Mouse (Mus musculus) C2C12 (cell line): ENCODE measurements around the gene Htr6. TPM values are rescaled to one million over a fixed set of nuclear protein-coding genes. Genes with fewer than 3 reads are reported as not detected.

Experiments used
- H3K27me3 ChIP-seq: one replicate; pipeline ENCODE4 v1.6.1; 2011; ENCODE audit not compliant: control insufficient read depth, insufficient read depth, insufficient read length
- H3K36me3 ChIP-seq: one replicate; pipeline ENCODE4 v1.6.1; 2011; ENCODE audit not compliant: control insufficient read depth, insufficient read depth
- H3K4me3 ChIP-seq: one replicate; pipeline ENCODE4 v1.5.1; 2011; ENCODE audit warnings: mild to moderate bottlenecking, control low read depth; ENCODE audit not compliant: poor library complexity, insufficient read depth, severe bottlenecking
- H3K79me2 ChIP-seq: one replicate; pipeline ENCODE4 v1.6.1; 2011; ENCODE audit not compliant: control insufficient read depth, insufficient read depth
- H3K79me3 ChIP-seq: one replicate; pipeline ENCODE4 v1.6.1; 2011; ENCODE audit warnings: low read depth, control low read depth
- H3ac ChIP-seq: one replicate; pipeline ENCODE3; 2011; ENCODE audit warnings: low read depth; ENCODE audit not compliant: control insufficient read depth, insufficient read length
- CEBPB ChIP-seq: IDR thresholded peaks from one replicate; pipeline ENCODE4 v1.6.1; 2011; ENCODE audit warnings: low read depth, mild to moderate bottlenecking, control low read depth, moderate library complexity
- CTCF ChIP-seq: IDR thresholded peaks from one replicate; pipeline ENCODE4 v1.5.1; 2011; ENCODE audit not compliant: control insufficient read depth, insufficient read depth, insufficient read length
- FOSL1 ChIP-seq: IDR thresholded peaks from one replicate; pipeline ENCODE4 v1.8.0; 2011; ENCODE audit warnings: mild to moderate bottlenecking, low read length; ENCODE audit not compliant: poor library complexity, insufficient read depth, severe bottlenecking
- MAX ChIP-seq: IDR thresholded peaks from one replicate; pipeline ENCODE4 v1.6.1; 2011; ENCODE audit warnings: mild to moderate bottlenecking, control low read depth
- MYOD1 ChIP-seq: IDR thresholded peaks from one replicate; pipeline ENCODE4 v1.6.1; 2011; ENCODE audit warnings: low read depth; ENCODE audit not compliant: control insufficient read depth, insufficient read length
- MYOG ChIP-seq: IDR thresholded peaks from one replicate; pipeline ENCODE4 v1.6.1; 2011; ENCODE audit not compliant: control insufficient read depth, insufficient read length; ENCODE audit errors: extremely low read depth
- USF1 ChIP-seq: IDR thresholded peaks from one replicate; pipeline ENCODE4 v1.6.1; 2011; ENCODE audit warnings: low read depth, mild to moderate bottlenecking, control low read depth, moderate library complexity
- polyA plus RNA-seq: library from polyadenylated mRNA; unstranded; fragments of >200 nt; fragmentation: generic; extraction: Trizol; gene quantifications from one replicate; pipeline ENCODE4 v1.2.1, GENCODE M21; 2012; ENCODE audit warnings: missing spikeins

Htr6 gene
- polyA plus RNA-seq, 1 experiment, result 0.02 TPM

- peaks cover 90% of the 10 kb centered on the region for H3K79me3 ChIP-seq
- TF ChIP-seq MAX (no peak), MYOD1 (no peak), CTCF (no peak), MYOG (no peak)
- peaks cover 100% of the 10 kb centered on the region for H3K79me2 ChIP-seq
- H3K27me3 ChIP-seq, result no peaks in the 10 kb centered on the region
- H3K4me3 ChIP-seq, result no peak overlapping the region
- no peaks in the 10 kb centered on the region for H3K36me3 ChIP-seq
- H3ac ChIP-seq, result no peak overlapping the region
Measured at GRCm38 (mm10) chr4:139116356-139117063, 41.1 kb upstream of the Htr6 start.

GRCm38 (mm10) chr4:139115721-139116120, 40.4 kb upstream of the Htr6 start:
- H3K36me3 ChIP-seq, result no peaks in the 10 kb centered on the region
- H3K79me2 ChIP-seq, result peaks cover 100% of the 10 kb centered on the region
- H3ac ChIP-seq, result no peak overlapping the region
- TF ChIP-seq USF1 (no peak), MYOD1 (no peak), FOSL1 (no peak), MAX (no peak), CTCF (no peak), CEBPB (no peak), MYOG (no peak)
- H3K4me3 ChIP-seq, result no peak overlapping the region
- H3K79me3 ChIP-seq, result peaks cover 90% of the 10 kb centered on the region
- no peaks in the 10 kb centered on the region for H3K27me3 ChIP-seq

GRCm38 (mm10) chr4:139112482-139112881, 37.1 kb upstream of the Htr6 start:
- Histone ChIP-seq H3K27me3 (no peaks in the 10 kb centered on the region), H3K79me3 (peaks cover 89% of the 10 kb centered on the region), H3K79me2 (peaks cover 100% of the 10 kb centered on the region), H3ac (no peak overlapping the region), H3K36me3 (no peaks in the 10 kb centered on the region), H3K4me3 (no peak overlapping the region)
- TF ChIP-seq CTCF (no peak), MYOG (no peak), MAX (no peak), MYOD1 (no peak), USF1 (no peak), CEBPB (no peak), FOSL1 (no peak)

GRCm38 (mm10) chr4:139111421-139111820, 36.1 kb upstream of the Htr6 start:
- Histone ChIP-seq H3K79me3 (peaks cover 85% of the 10 kb centered on the region), H3K27me3 (no peaks in the 10 kb centered on the region), H3K79me2 (peaks cover 100% of the 10 kb centered on the region), H3K4me3 (no peak overlapping the region), H3ac (no peak overlapping the region), H3K36me3 (no peaks in the 10 kb centered on the region)
- TF ChIP-seq MYOD1, result no peak
- TF ChIP-seq MAX, result no peak
- no peak for TF ChIP-seq CEBPB
- no peak for TF ChIP-seq USF1
- no peak for TF ChIP-seq CTCF

GRCm38 (mm10) chr4:139110858-139111257, 35.5 kb upstream of the Htr6 start:
- H3K36me3 ChIP-seq, result no peaks in the 10 kb centered on the region
- peaks cover 99% of the 10 kb centered on the region for H3K79me2 ChIP-seq
- TF ChIP-seq MYOG (no peak), CTCF (no peak), FOSL1 (no peak), MYOD1 (no peak), MAX (no peak), CEBPB (no peak), USF1 (no peak)
- peaks cover 82% of the 10 kb centered on the region for H3K79me3 ChIP-seq
- H3K4me3 ChIP-seq, result no peak overlapping the region
- no peaks in the 10 kb centered on the region for H3K27me3 ChIP-seq
- no peak overlapping the region for H3ac ChIP-seq

- Histone ChIP-seq H3K27me3 (no peaks in the 10 kb centered on the region), H3ac (no peak overlapping the region), H3K4me3 (no peak overlapping the region), H3K79me3 (peaks cover 35% of the 10 kb centered on the region), H3K79me2 (peaks cover 65% of the 10 kb centered on the region), H3K36me3 (peaks cover 14% of the 10 kb centered on the region)
- TF ChIP-seq MAX, result no peak
- no peak for TF ChIP-seq USF1
- TF ChIP-seq MYOD1, result no peak
- TF ChIP-seq CTCF, result no peak
- no peak for TF ChIP-seq MYOG
- TF ChIP-seq CEBPB, result no peak
- TF ChIP-seq FOSL1, result no peak
Measured at GRCm38 (mm10) chr4:139105453-139105852, 30.1 kb upstream of the Htr6 start.
